Mouse (Mus musculus) lung, postnatal 25 days (tissue): Measurements from ENCODE around the gene Hoxa6.

Experiments
- DNase-seq: peaks from one replicate; pipeline ENCODE4 v3.0.0; 2022; ENCODE audit warnings: low spot score

The Hoxa6 gene

DNA sequence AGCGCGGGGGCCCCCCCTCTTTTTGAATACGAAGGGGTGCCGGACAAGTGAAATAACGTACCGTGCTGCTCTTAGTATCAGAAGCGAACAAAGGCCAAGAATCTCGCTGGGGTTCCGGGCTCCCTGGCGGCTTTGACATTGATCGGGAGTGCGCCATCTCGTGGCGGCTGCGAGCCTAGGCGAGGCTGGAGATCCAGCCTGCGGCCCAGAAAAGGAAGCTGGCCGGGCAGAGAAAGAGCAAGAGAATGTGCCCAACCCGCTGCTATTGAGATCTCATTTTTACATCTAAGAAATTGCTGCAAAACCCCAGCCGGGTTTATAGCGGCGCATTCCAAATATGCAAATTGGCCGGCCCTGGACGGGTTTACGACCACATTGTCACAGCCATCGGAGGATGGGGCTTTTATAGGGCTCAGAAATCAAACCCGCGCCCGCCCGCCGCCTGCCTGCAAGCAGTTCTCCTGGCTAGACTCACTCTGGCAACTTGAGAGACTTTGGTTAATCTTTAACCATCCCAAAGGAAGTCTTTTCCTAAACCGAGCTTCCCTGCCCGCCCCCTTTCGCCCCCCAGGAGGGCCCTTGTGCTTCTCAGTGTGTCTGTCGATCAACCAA is 32.0 kb upstream of the Hoxa6 start, which contains the start of gene Hoxa10:
Gene Hoxa10, minus strand, starts transcription at position 466 of the 612 bp plus-strand sequence.
- peak; percentile 69 for DNase-seq

DNA sequence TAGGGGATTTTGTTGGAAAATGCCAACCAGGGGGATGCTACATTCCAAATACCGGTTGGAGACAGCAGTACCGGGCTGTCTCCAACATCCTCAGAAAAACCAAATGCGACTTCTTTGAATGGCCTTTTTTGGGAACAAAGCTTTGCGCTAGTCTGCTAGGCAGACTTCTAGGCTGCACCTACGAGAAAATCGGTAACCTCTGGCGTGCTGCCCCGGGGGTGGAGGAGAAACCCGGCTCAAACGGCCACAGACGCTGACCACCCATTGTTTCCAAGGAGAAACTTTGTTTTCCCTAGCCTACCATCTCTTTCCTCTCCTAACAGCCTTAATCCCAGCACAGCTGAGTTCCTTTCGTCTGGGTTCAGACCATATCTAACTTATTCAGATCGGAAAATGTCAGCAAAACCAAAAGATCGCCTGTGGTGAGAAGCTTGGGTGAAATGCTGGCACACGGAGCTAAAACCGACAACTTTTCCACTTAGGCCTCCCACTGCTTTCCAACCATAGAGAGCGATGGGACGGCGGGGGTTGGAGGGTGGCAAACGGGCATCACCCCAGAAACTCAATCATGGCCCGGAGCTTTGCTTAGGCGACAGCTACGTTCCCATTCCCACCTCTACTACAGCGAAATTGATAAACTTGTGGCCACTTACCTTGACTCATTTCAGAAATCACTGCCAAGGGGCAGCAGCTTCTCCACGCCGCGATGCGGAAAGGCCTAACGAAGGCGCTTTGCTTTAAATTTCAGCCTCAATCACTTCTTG is 31.3 kb upstream of the Hoxa6 start:
- no peak for DNase-seq

DNA sequence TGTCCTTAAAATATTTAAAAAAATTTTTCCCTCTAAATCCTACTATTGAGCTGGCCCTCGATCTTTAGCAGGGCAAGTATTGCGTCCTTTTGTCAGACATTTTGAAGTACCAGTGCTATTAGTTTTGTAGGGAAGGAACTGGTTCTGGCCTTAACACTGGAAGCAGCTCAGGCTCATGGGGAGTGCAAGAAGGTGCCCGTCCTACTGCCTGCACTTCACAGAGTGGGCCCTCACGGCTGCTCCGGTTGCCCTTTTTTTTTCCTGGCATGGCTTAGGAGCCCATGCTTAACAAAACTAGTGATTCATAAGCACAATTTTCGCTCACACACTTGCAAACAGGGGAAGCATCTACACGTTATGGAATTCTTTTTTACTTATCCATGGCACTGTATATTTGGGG is 30.5 kb upstream of the Hoxa6 start:
- DNase-seq = no peak

DNA sequence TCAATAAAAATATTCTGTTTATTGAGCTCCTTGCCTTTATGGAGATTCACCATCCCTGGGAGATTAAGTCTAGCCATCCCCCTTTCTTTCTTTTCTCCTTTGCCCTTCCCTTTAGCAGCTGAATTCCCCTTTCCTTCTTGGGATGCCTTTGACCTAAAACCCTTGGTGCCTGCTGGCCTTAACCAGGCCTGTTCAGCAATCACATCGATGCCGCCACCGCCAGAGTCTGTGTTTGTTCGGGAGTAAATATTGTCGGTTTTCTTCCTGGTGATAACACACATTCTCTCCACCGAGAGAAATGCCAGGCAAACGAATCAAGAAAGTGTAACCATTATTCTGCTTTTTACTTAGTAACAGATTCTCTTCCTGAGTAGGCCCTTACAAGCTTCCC is 29.6 kb upstream of the Hoxa6 start:
- DNase-seq = no peak

DNA sequence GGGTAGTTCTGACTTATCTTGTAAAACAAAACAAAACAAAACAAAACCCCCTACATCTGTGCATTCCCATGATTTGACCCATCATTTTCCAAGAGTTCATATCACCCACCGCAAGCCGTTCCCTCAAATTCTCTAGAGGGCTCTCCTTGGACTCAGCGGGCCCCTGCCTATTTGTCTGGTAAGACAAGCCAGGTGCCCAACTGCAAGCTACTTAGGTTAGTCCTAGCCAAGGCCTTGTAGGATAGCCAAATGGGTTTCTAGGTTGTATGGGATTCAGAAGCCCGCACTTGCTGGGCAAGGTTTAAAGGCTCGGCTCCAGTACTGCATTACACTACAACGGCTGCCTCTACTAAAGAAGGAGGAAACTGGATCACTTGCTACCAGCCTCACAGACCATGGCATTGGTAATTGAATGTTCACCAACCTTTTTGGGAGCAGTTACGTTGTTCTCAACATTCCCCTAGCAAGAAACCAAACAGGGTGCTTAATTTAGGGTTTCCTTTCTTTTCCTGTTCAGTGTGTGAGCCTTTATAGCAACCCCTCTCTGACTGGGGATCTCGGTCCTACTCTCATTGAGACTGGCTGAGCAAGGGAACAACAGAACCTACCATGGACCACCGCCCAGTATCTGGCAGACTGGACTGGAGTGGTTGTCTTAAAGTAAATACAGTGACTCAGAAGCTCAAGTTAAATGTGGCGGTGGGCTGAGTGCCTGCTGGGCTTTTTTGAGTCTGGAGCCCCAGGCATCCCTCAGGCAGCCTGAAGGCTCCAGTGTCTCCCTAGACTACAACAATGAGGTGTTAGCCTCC is 29.0 kb upstream of the Hoxa6 start:
- no peak for DNase-seq

DNA sequence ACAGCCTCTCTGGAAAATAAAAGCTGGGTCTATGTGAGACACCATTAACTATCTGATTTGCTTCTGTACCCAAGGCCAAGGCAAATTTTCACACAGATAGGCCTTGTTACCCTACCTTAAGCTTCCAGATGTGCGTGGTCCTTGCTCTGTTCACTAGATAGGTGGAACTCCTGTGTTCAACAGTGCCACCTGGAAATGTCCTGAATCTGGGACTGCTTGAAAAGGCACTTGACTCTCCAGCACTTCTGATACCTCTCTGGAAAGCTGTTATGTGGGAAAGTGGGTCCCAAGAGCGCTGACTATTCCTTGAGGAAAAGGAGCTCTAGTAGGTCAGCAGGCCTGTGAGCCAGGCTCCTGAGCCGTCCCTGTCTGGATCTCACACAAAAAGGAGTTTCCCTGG is 28.3 kb upstream of the Hoxa6 start:
- no peak for DNase-seq

DNA sequence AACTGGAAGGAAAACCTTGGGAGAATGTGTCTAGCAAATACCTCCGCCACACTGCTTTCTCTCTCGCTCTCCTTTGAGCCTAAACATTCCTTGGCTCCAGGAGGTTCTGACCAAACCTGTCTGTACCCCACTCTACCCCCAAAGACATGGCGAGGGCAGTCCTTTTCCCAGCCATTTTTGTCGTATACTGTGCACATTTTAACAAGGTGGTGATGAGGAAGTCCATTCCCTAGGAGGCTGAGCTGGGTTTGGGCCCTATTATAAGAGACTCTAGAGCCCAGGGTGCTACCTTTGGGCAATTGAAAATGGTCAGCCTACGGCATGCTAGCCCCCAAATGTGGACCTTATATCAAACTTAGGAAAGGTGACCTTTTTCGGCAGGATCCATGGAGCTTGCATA is 27.3 kb upstream of the Hoxa6 start:
- no peak for DNase-seq

DNA sequence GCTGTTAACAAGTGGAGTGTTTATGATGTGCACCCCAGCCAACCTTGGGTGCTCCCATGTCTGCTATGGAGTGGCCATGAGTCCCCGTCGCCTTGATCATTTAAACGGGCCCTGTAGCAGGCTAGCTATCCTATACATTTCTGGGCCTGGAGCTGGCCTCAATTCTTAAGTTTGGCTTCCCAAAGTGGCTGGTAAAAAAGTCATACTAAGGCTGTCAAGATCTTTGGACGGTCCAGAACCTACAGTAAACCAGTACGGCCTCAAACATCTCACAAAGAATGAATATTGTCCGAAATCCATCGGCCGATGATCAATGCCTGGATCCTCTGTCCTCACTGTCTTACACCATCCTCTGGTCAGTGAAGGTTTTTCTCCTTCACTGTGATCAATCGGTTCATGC is 26.7 kb upstream of the Hoxa6 start:
- no peak for DNase-seq

DNA sequence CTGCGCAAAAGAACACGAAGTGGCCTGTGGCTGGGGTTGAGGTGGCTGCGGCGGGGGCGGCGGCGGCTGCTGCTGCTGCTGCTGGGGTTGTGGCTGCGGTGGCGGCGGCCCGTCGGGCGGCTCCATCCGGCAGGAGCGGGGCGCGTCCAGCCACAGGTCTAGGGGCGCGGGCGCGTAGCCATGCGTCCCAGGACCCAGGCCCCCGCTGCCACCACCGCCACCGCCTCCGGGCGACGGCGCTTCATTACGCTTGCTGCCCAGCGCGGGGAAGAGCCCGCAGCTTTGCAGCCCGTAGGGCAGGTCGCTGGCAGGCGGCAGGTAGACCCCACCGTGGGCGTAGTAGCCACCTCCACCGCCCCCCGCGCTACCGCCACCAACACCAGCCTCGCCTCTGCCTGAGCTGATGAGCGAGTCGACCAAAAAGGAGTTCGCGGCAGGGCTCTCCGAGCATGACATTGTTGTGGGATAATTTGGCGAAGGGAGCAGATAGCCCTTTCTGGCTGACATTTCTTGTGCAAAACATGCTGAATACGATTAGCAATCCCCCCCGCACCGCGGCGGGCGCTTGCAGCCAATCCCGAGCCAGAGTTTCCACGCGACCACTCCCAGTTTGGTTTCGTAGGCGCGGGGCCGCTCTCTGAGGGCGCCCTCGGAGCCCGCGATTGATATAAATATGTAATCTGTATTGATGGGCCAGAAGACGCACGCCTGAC is 26.1 kb upstream of the Hoxa6 start:
- no peak for DNase-seq

DNA sequence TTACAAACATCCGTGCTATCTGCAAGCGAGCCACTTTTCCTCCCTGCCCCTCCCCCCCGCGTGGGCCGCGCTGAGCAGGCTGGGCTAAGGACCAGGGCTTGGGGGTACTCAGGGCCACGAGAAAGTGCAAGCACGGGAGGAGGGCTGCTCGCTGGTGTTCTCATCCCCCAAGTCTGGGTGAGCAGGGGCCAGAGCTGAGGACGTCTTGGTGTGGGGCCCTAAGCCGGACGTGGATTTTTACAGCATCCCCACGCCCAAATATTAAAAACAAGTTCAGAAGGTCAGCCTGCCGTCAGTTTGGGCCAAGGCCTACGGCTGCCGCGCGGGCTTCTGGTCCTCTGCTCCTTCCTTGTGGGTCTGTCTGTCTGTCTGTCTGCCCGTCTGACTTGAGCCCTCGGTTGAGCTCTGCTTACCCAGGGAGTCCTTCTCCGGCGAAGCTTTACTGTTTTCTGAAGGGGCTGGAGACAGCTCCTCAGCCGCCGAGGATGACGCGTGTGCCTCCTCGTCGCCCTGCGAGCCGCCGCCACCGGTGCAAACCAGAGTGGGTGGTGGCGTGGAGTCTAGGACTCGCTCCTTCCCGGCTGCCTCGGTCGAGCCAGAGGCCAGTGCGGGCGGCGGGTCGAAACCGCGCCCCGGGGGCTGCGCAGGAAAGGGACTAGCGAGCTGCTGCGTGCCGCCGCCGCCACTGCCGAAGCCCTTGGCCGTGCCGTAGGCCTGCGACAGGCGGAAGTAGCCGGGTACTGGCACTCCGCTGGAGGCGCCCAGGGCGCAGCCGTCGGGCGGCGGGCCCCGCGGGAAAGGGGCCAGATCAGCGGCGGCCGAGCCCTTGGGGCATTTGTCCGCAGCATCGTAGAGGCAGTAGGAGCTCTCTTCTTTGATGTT is 25.3 kb upstream of the Hoxa6 start:
- no peak for DNase-seq

DNA sequence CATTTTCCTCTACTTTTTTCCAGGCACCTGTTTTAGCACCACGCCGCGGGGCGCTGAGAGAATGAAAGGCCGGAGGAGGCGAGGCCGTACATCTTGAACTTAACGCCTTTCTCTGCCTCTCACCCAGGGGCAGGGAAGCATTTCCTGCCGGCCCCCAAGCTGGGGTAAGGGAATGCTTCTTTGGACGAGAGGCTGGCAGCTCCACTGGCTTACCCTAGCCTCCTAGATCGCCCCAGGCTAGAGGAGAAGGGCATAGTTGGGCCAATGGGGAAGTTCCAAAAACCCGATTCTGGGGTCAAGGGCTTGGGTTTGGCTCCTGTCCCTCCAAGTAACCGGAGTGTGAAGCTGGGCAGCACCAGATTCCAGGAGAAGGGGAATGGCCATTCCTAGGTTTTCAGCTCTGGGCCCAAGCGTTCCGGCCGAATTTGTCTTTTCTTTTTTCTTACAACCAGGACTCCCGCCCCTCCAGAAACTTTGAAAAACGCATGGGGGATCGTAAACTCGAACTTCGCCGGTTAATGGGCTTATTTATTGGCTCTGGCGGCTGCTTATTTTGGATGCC is 24.5 kb upstream of the Hoxa6 start:
- no peak for DNase-seq

DNA sequence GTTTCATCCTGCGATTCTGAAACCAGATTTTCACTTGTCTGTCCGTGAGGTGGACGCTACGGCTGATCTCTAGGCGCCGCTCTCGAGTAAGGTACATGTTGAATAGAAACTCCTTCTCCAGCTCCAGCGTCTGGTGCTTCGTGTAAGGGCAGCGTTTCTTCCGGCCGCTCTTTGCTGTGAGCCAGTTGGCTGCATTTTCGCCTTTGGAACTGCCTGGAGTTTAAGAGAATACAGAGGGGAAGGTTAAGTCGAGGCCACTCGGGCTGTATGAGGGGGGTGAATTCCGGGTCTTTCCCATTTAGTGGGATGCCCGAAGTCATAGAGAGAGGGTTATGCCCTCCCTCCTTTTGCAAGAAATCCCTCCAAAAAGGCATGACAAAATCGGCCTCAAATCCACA is 24.0 kb upstream of the Hoxa6 start:
- no peak for DNase-seq

DNA sequence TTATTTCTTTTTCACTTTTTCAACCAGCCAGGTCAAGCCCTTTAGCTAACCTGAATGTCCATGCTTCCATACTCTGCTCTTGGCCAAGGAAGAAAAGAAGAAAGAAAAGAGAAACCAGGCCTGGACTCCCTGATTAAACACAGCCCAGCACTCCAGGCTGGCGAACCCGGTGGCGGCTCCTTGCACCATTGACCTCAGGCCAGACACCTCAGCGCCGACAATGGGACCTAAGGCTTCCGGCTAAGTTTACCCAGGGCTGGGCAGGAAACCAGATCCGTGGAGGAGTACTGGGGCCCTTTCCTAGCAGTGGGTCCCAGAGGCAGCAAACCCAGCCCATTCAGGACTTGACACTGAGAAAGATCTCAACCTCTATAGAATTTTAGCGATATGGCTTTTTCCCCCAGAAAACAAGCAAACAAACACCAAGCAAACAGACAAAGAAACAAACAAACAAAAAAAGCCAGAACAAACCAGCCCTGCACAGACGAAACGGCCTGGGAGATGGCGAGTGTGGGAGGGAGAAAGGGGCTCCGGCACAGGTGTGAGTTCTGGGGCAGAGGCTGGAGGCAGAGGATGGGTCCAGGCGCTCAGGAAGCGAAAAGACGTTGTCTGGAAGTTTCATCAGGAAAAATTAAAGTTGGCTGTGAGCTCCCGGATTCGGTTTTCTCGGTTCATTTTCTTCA is 23.5 kb upstream of the Hoxa6 start:
- DNase-seq = no peak

DNA sequence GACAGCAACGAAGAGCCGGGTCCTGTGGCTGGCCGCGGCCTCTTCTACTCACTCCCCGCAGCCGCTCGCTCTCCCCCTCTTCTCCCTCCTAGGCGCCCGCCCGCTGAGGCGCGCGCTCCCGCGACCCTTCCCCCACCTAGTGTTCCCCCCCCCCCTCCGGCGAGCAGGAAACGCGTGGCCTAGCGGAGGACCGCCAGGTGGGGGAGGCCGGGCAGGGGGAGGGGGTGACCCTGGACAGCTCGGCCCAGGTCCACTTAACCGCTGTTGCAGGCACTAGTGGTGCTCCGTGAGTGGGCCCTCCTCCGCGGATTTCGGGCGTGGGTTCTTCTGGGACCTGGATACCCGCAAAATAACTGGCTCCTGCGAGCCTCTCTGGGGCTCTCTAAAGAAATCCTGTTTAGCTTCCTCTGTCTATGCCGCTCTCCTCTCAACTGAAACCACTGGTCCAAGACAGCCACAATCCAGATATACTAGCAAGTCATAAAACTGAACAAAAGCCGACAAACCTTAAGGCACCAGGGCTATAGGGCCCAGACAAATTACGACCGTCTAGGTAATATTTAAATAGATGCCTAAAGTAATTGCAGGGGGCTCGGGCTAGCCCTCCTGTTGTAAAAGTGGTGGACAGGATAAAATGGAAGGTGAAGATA is 22.1 kb upstream of the Hoxa6 start, which contains the start of gene Hoxa9:
Gene Hoxa9, minus strand, starts transcription at position 574 of the 650 bp plus-strand sequence.
- DNase-seq = no peak

DNA sequence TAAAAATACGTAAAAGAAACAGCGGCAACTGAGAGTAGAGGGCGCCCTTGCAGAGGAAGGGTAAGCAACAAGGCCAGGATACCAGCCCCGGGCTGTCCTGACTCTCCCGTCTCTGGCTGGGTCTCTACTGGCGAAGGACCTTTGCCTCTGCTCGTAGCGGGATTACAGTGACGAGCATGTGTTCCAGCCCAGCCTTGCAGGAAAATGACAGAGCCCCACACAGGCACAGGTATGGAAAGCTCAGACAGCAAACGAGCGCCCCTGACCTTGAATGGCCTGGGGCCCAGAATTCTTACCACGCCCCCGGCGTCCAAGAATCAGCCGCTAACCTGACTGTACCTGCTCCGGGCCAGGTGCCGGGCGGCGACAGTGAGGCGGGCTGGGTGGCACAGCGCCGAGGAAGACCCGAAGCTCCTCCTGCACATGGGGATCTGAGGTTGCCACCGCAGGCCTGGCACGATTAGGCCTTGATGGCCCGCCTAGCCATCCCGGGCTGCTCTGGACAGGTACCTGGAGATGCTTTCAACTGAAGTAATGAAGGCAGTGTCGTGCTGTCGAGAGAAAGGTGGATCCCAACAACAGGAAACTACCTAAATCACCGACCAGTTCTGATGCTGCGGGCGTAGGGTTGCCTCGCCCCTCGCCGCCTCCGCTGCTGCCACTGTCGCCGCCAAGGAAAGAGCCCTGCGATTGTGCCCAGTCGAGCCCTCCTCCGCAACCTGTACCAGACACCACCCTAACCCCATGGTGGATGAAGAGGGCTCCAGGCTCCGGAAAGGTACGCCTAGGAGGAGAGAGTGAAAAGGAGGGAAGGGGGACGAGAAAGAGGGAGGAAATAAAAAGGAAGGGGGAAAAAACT is 21.3 kb upstream of the Hoxa6 start:
- DNase-seq = no peak

DNA sequence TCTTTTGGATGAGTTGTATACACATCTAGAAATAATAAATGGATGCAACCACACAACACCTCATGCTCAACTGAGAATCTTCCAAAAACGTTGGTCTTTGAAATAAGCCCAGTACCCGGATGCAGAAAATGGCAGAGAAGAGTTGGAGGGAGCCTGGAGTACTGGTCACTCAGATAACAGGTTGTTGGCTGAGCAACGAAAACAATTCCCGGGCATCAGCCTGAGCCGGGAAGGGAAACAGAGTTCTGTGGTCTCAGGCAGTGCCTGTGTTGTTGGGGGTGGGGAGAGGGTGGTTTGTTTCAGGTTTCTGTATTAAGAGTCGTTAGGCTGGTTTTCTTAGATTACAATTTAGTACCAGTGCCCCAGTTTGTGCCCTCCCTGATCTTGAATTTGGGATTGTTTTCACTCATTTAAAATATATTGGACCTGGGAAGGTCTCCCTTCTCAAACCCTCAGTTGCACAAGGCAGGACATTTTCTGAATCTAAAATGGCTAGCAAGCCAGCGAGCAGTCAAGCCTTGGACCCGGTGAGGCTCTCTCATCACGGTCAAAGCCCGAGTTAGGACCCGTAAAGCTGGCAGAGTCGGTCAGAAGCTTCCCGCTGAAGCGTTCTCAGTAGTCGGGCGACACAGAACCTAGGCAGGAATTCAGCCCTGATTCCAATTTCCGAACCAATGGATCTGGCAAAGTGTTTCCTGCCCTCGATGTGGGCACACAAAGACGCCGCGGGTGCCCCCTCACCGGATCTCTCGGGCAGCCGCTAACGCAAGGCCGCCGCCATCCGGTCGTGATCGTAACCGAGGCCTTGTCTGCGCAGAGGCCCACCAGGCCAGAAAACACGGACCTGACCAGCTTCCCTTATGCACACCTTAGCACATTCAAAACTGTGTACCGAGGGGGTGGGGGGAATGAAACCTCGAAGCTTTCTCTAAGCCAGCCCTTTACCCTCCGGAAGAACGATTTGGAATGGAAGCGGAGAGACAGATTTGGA is 20.2 kb upstream of the Hoxa6 start:
- DNase-seq = no peak

DNA sequence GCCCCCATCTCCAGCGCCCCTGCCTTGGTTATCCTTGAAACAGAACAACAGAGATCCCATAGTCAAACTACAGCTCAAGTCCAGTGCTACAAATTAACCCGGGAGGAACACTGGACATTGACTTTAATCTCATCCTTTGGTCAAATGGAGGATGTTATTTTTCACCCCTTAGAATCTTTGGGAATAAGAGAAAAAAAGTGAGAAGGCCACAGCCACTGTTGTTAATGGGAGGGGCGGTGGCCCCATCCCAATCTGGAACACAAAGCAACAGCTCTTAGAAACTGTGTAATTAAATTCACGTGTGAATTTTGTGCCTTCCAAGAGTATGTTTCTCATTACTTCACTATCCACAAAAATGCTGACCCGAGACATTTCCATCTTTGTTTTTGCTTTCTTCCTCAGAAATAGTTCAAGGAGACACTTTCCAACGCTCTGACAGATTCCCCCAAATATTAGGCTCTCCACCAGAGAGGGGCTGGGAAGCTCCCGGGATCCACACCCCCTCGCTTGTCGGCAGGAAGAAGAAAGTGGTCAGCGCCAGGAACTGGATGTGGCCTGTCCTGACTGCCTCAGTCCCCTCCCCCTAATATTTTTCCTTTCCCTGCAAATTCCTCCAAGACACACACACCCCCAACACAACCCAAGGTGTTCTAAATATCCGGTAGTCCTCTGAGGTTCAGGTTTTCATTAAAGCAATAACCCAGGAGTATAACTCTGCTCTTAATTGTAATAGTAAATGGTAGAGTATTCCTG is 19.1 kb upstream of the Hoxa6 start:
- no peak for DNase-seq
